Mouse (Mus musculus) embryonic facial prominence, embryonic 10.5 days (tissue): ENCODE results near the gene Zfp263. TPM values are rescaled to one million over a fixed set of nuclear protein-coding genes. Genes with fewer than 3 reads are reported as not detected.

Source experiments
- DNase-seq: peaks from one replicate; pipeline ENCODE4 v3.0.0-alpha.2; 2017; ENCODE audit warnings: low spot score
- H3K27ac ChIP-seq: fragments of 300-500 bp; sonication (generic); replicated peaks from 2 replicates; pipeline ENCODE4 v1.5.1; 2016; ENCODE audit warnings: mild to moderate bottlenecking
- H3K27me3 ChIP-seq: fragments of 300-500 bp; sonication (generic); replicated peaks from 2 replicates; pipeline ENCODE4 v1.6.1; 2016; ENCODE audit warnings: low read depth, mild to moderate bottlenecking; ENCODE audit not compliant: poor library complexity, severe bottlenecking
- H3K36me3 ChIP-seq: fragments of 300-500 bp; sonication (generic); replicated peaks from 2 replicates; pipeline ENCODE4 v1.6.1; 2016; ENCODE audit warnings: mild to moderate bottlenecking, moderate library complexity
- H3K4me1 ChIP-seq: fragments of 300-500 bp; sonication (generic); 2 replicates; pipeline ENCODE4 v1.6.1; 2016
- H3K4me3 ChIP-seq: fragments of 300-500 bp; sonication (generic); 2 replicates; pipeline ENCODE4 v1.5.1; 2016; ENCODE audit warnings: mild to moderate bottlenecking, moderate library complexity
- H3K9me3 ChIP-seq: fragments of 300-500 bp; sonication (generic); 2 replicates; pipeline ENCODE4 v1.6.1; 2016; ENCODE audit warnings: mild to moderate bottlenecking
- whole genome bisulfite sequencing: fragments of 180-500 bp; shearing (Covaris S2); methylation state at CpG from one replicate; pipeline ENCODE4 v1.1.7; 2016; 5-methylcytosine and 5-hydroxymethylcytosine counted together
- polyA plus RNA-seq: library from polyadenylated mRNA; unstranded; fragments of >200 nt; fragmentation: Nextera tagmentation; extraction: Ambion mirVana; gene quantifications from 2 replicates; pipeline ENCODE4 v1.2.1, GENCODE M21; 2016

Gene Zfp263
- 51.3 and 53.3 TPM in 2 replicates for polyA plus RNA-seq

GRCm38 (mm10) chr16:3743503-3744185, at the start of gene Zfp263:
Gene Zfp263 (plus strand): TSS chr16:3744093.
- H3K4me1 ChIP-seq = peaks cover 24% of the 10 kb centered on the region
- peak; percentile 98 for DNase-seq
- WGBS = under 1% methylated on average over 42 of the region's 42 CpGs

GRCm38 (mm10) chr16:3699281-3699680, 44.6 kb upstream of the Zfp263 start:
- Histone ChIP-seq H3K9me3 (peaks cover 11% of the 10 kb centered on the region; the same call in 1 of the 2 replicates), H3K36me3 (no peaks in the 10 kb centered on the region), H3K4me3 (no peak overlapping the region), H3K27ac (no peak overlapping the region), H3K4me1 (no peaks in the 10 kb centered on the region), H3K27me3 (no peaks in the 10 kb centered on the region)
- WGBS = 87% methylated on average over 8 of the region's 8 CpGs
- no peak for DNase-seq

More at GRCm38 (mm10) chr16:3743503-3744185, at the start of gene Zfp263:
- Histone ChIP-seq H3K9me3 (peaks cover 14% of the 10 kb centered on the region), H3K27ac (peak within 1 kb of the TSS; percentile 91), H3K36me3 (peaks cover 32% of the 10 kb centered on the region), H3K27me3 (no peaks in the 10 kb centered on the region), H3K4me3 (peak within 1 kb of the TSS; percentile 92)

GRCm38 (mm10) chr16:3700893-3701292, 43.0 kb upstream of the Zfp263 start:
- Histone ChIP-seq H3K36me3 (no peaks in the 10 kb centered on the region), H3K4me3 (no peak overlapping the region), H3K27me3 (no peaks in the 10 kb centered on the region), H3K4me1 (no peaks in the 10 kb centered on the region), H3K27ac (no peak overlapping the region), H3K9me3 (peaks cover 11% of the 10 kb centered on the region; the same call in 1 of the 2 replicates)
- 81% methylated on average over 1 of the region's 1 CpGs for WGBS
- no peak for DNase-seq

DNA sequence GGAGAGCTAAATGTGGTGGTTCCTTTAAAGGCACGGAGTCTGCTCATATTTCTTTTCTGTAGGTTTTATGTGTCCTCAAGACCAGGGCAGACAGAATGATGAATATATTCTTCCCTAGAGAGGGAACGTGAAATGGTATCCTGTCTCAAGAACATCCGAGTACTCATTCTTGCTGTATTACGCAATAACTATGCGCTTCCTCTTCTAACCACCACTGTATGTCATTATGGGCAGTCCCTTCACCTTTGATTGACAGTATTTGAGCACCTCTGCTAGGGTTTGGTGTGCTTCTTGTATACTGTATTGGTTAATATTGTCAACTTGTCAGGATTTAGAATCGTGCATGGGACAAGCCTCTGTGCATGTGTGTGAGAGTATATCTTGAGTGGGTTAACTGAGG, 37.2 kb upstream of the Zfp263 start:
- no peaks in the 10 kb centered on the region for H3K27me3 ChIP-seq
- peaks cover 8% of the 10 kb centered on the region; the same call in 1 of the 2 replicates for H3K9me3 ChIP-seq
- DNase-seq = no peak
- no peaks in the 10 kb centered on the region for H3K36me3 ChIP-seq
- no peak overlapping the region for H3K4me3 ChIP-seq
- no peak overlapping the region for H3K27ac ChIP-seq
- no peaks in the 10 kb centered on the region for H3K4me1 ChIP-seq
- 92% methylated on average over 6 of the region's 6 CpGs for WGBS

DNA sequence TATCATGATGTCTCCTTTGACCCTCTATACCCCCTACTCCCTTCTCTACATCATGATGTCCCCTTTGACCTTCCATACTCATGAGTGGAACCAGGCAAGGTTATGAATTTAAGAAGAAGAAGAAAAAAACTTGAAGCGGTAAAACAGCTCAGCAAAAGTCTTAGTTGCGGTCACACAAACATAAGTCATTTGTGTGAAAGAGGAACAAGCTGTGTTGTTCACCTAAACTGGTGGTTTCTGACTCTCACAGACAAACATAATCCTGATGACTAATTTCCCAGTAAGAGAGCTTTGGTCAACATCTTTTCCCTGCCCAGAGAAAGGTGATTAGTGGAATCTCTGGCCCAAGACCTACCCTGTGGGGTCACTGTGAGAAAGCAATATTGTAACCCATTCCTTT, 29.2 kb upstream of the Zfp263 start:
- Histone ChIP-seq H3K9me3 (peaks cover 18% of the 10 kb centered on the region), H3K27ac (no peak overlapping the region), H3K27me3 (no peaks in the 10 kb centered on the region), H3K4me1 (no peaks in the 10 kb centered on the region), H3K36me3 (no peaks in the 10 kb centered on the region), H3K4me3 (no peak overlapping the region)
- DNase-seq = no peak
- 95% methylated on average over 2 of the region's 2 CpGs for WGBS

GRCm38 (mm10) chr16:3717980-3718379, 25.9 kb upstream of the Zfp263 start, which contains the start of gene Mefv:
Gene Mefv (minus strand): TSS chr16:3718097.
- DNase-seq = no peak
- H3K27ac ChIP-seq = no peak within 1 kb of the TSS
- H3K27me3 ChIP-seq = no peaks in the 10 kb centered on the region
- H3K4me3 ChIP-seq = no peak within 1 kb of the TSS
- H3K36me3 ChIP-seq = no peaks in the 10 kb centered on the region
- 92% methylated on average over 6 of the region's 6 CpGs for WGBS
- H3K4me1 ChIP-seq = no peaks in the 10 kb centered on the region
- H3K9me3 ChIP-seq = peaks cover 15% of the 10 kb centered on the region; the same call in 1 of the 2 replicates

DNA sequence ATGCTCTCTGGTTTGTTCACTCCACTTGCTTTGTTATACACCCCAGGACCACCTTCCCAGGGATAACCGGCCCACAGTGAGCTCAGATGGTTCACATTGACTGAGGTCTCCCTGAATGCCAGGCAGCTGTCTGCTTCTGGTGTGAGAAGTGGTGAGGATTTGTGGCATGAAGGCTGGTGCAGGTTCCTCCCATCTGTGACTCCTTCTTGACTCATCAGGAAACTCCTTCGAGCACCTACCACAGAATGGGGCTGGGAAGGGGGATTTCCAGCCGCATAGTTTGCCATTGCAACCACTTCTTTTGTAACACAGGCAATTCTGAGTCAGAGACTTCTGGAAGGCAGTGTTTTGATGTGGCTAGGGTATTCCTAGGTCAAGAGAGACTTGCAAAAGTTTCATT, 20.7 kb upstream of the Zfp263 start:
- WGBS = 83% methylated on average over 3 of the region's 3 CpGs
- no peak overlapping the region for H3K27ac ChIP-seq
- H3K4me1 ChIP-seq = no peaks in the 10 kb centered on the region
- DNase-seq = no peak
- no peak overlapping the region for H3K4me3 ChIP-seq
- no peaks in the 10 kb centered on the region for H3K36me3 ChIP-seq
- 0 out of 2 replicates have a peak, but pooled peaks cover 3% of the 10 kb centered on the region for H3K9me3 ChIP-seq
- H3K27me3 ChIP-seq = no peaks in the 10 kb centered on the region

GRCm38 (mm10) chr16:3727980-3728720, 15.7 kb upstream of the Zfp263 start:
- no peak overlapping the region for H3K27ac ChIP-seq
- no peak for DNase-seq
- no peaks in the 10 kb centered on the region for H3K4me1 ChIP-seq
- H3K4me3 ChIP-seq = no peak overlapping the region
- no peaks in the 10 kb centered on the region for H3K9me3 ChIP-seq
- H3K27me3 ChIP-seq = no peaks in the 10 kb centered on the region
- no peaks in the 10 kb centered on the region for H3K36me3 ChIP-seq
- 80% methylated on average over 6 of the region's 6 CpGs for WGBS

DNA sequence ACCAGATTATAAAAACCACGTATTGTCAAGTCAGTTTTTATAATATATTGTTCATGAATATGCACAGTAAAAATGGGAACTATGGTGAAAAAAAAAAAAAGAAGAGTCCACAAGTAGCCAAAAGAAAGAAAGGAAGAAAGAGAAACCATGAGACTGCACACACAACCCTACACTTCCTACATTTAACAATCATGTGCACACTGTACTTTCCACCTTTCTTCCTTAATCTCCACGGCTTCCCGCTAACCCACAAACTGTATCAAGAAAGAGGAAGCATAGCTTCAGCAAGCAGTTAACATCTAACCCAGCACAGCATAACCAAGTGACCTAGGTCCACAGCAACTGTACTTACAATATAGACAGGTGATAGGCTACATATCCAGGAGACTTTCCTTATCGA, 11.3 kb upstream of the Zfp263 start:
- DNase-seq = no peak
- no peak overlapping the region for H3K4me3 ChIP-seq
- no peaks in the 10 kb centered on the region for H3K4me1 ChIP-seq
- H3K36me3 ChIP-seq = no peaks in the 10 kb centered on the region
- H3K9me3 ChIP-seq = no peaks in the 10 kb centered on the region
- H3K27ac ChIP-seq = no peak overlapping the region
- 92% methylated on average over 4 of the region's 4 CpGs for WGBS
- no peaks in the 10 kb centered on the region for H3K27me3 ChIP-seq

DNA sequence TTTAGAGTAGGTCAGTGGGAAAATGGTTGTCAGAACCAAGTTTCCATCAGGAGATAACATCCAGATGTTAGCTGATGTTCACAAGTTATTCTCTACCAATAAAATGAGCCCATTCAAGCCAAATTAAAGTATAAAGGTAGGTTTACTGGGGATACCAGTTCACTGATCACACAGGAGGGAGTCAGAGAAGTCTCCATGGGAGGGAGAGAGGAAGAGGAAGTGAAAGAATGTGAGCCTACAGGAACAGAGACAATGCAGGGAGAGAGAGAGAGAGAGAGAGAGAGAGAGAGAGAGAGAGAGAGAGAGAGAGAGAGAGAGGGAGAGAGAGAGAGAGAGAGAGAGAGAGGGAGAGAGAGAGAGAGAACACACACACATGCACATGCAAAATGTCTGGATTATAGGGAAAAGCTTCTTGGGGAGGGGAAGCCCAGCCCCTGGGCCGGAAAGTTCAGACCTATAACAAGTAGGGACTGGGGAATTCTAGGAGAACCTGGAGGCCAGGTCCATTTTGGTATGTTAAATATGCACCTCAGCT, 10.6 kb upstream of the Zfp263 start:
- no peaks in the 10 kb centered on the region for H3K4me1 ChIP-seq
- 62% methylated on average over 1 of the region's 1 CpGs for WGBS
- no peak for DNase-seq
- no peak overlapping the region for H3K4me3 ChIP-seq
- no peaks in the 10 kb centered on the region for H3K27me3 ChIP-seq
- no peak overlapping the region for H3K27ac ChIP-seq
- no peaks in the 10 kb centered on the region for H3K9me3 ChIP-seq
- H3K36me3 ChIP-seq = no peaks in the 10 kb centered on the region

DNA sequence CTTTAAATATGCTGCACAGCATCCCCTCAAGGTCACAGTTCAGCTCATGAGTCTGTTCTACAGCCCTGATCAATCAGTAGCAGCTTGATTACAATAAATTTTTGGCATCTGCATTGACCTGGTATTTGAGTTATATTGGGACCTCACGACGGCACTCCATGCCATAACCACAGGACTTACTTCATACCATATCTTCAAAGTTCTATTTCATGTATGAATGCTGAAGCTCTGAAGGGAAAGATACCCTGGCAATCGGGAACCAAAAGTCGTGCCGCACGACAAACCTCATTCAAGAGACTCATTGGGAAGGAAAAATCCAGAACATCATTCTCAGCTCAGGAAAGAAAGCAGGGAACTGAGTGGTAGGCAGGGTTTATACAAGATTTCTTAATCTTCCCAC, 1.4 kb upstream of the Zfp263 start:
- Histone ChIP-seq H3K4me1 (peaks cover 24% of the 10 kb centered on the region), H3K4me3 (no peak overlapping the region), H3K27me3 (no peaks in the 10 kb centered on the region), H3K36me3 (peaks cover 21% of the 10 kb centered on the region), H3K27ac (no peak overlapping the region), H3K9me3 (peaks cover 6% of the 10 kb centered on the region)
- WGBS = 94% methylated on average over 6 of the region's 6 CpGs
- DNase-seq = no peak

DNA sequence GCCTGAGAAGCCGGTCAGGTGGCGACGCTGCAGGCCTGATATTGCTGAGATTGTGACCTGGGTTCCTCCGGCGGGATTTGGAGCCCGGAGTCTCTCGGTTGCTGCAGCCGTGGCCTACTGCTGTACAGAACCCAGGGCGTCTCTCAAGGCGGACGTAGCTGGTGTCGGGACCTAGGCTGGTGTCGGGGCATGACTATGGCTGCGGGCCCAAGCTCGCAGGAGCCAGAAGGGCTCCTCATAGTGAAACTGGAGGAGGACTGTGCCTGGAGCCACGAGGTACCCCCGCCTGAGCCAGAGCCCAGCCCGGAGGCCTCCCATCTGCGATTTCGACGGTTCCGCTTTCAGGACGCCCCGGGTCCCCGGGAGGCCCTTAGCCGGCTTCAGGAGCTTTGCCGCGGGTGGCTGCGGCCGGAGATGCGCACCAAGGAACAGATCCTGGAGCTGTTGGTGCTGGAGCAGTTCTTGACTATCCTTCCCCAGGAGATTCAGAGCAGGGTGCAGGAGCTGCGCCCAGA, 350 bp downstream of the Zfp263 start:
- Histone ChIP-seq H3K27ac (peak overlapping the region; percentile 91), H3K9me3 (peaks cover 20% of the 10 kb centered on the region), H3K27me3 (no peaks in the 10 kb centered on the region), H3K4me3 (peak overlapping the region; percentile 92), H3K36me3 (peaks cover 38% of the 10 kb centered on the region), H3K4me1 (peaks cover 24% of the 10 kb centered on the region)
- DNase-seq = no peak
- 1% methylated on average over 32 of the region's 32 CpGs for WGBS
